Mouse (Mus musculus) megakaryocyte, embryonic 14.5 days (primary cell): ENCODE measurements around the gene Zfp217.

Source experiments
- FLI1 ChIP-seq: IDR thresholded peaks from 2 replicates; pipeline ENCODE4 v1.6.1; 2012; ENCODE audit warnings: low read length, inconsistent platforms, mixed read lengths
- GATA1 ChIP-seq: IDR thresholded peaks from 3 replicates; pipeline ENCODE4 v1.6.1; 2012; ENCODE audit warnings: mixed read lengths, low read length, inconsistent platforms, borderline replicate concordance

DNA sequence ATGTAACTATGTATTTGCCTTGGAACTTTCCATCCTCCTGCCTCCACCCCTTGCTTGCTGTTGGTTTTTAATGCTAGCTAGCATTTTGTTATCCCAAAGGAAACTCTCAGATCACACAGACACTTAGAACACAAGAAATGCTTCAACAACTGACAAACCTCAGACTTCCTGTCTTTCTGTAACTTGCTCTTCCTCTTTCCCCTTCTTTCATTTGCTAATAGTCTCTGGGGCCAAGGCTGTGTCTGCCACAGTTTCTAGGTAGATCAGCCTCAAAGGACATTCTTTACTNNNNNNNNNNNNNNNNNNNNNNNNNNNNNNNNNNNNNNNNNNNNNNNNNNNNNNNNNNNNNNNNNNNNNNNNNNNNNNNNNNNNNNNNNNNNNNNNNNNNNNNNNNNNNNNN, 21.2 kb upstream of the Zfp217 start:
- no peak for TF ChIP-seq GATA1
- TF ChIP-seq FLI1 = no peak
